Mouse (Mus musculus) right cerebral cortex, adult 2 months (tissue): ENCODE measurements around the gene E130114P18Rik.

Source experiments
- DNase-seq, 2 experiments: peaks; one replicate each; pipeline ENCODE4 v3.0.0; 2021 to 2022; ENCODE audit warnings: low spot score in 2 of 2

Gene E130114P18Rik

GRCm38 (mm10) chr4:97696684-97697615 lies 80.9 kb downstream of the E130114P18Rik start:
- DNase-seq: no peak

GRCm38 (mm10) chr4:97695414-97696040 lies 82.4 kb downstream of the E130114P18Rik start:
- DNase-seq: no peak

- DNase-seq: no peak
Observed at GRCm38 (mm10) chr4:97693931-97694330, 83.9 kb downstream of the E130114P18Rik start.

GRCm38 (mm10) chr4:97693054-97693453 lies 84.8 kb downstream of the E130114P18Rik start:
- no peak for DNase-seq

- DNase-seq: no peak
Observed at GRCm38 (mm10) chr4:97690384-97690766, 87.5 kb downstream of the E130114P18Rik start.

- no peak for DNase-seq
Observed at GRCm38 (mm10) chr4:97689456-97690383, 88.2 kb downstream of the E130114P18Rik start.

GRCm38 (mm10) chr4:97686020-97686419 lies 91.9 kb downstream of the E130114P18Rik start:
- DNase-seq: no peak

GRCm38 (mm10) chr4:97676579-97676937 lies 101.3 kb downstream of the E130114P18Rik start:
- DNase-seq: no peak

GRCm38 (mm10) chr4:97675741-97676578 lies 101.9 kb downstream of the E130114P18Rik start:
- peak in 1 of 2 experiments; percentile 17 for DNase-seq

- no peak for DNase-seq
Observed at GRCm38 (mm10) chr4:97673854-97674510, 103.9 kb downstream of the E130114P18Rik start.

GRCm38 (mm10) chr4:97672501-97672900 lies 105.4 kb downstream of the E130114P18Rik start:
- no peak for DNase-seq

- DNase-seq: no peak
Observed at GRCm38 (mm10) chr4:97671911-97672310, 106.0 kb downstream of the E130114P18Rik start.

GRCm38 (mm10) chr4:97670418-97670817 lies 107.5 kb downstream of the E130114P18Rik start:
- DNase-seq: no peak

GRCm38 (mm10) chr4:97669808-97670207 lies 108.1 kb downstream of the E130114P18Rik start:
- DNase-seq: no peak

- no peak for DNase-seq
Observed at GRCm38 (mm10) chr4:97665428-97665755, 112.5 kb downstream of the E130114P18Rik start.

- no peak for DNase-seq
Observed at GRCm38 (mm10) chr4:97664738-97665427, 113.0 kb downstream of the E130114P18Rik start.

- DNase-seq: no peak
Observed at GRCm38 (mm10) chr4:97663922-97664321, 114.0 kb downstream of the E130114P18Rik start.

GRCm38 (mm10) chr4:97662841-97663240 lies 115.0 kb downstream of the E130114P18Rik start:
- DNase-seq: no peak

- no peak for DNase-seq
Observed at GRCm38 (mm10) chr4:97661611-97662273, 116.1 kb downstream of the E130114P18Rik start.
